Mouse (Mus musculus) embryonic fibroblast, embryonic 13.5 days (primary cell): ENCODE data around the gene Slc30a1. TPM values are rescaled to one million over a fixed set of nuclear protein-coding genes. Genes with fewer than 3 reads are reported as not detected.

Experiments
- H3K27ac ChIP-seq: 2 replicates; pipeline ENCODE4 v1.5.1; 2012; ENCODE audit warnings: low read length, control low read depth, inconsistent platforms; ENCODE audit not compliant: insufficient read depth
- H3K4me1 ChIP-seq: 2 replicates; pipeline ENCODE4 v1.6.1; 2011; ENCODE audit warnings: low read length; ENCODE audit not compliant: control insufficient read depth, insufficient read depth
- H3K4me3 ChIP-seq: 2 replicates; pipeline ENCODE4 v1.5.1; 2011; ENCODE audit warnings: mild to moderate bottlenecking, control low read depth, low read length; ENCODE audit not compliant: insufficient read depth
- CTCF ChIP-seq: IDR thresholded peaks from 2 replicates; pipeline ENCODE4 v1.5.1; 2011; ENCODE audit warnings: mild to moderate bottlenecking, control low read depth, low read length, moderate library complexity, borderline replicate concordance; ENCODE audit not compliant: insufficient read depth
- POLR2A ChIP-seq: IDR thresholded peaks from 2 replicates; pipeline ENCODE4 v1.6.1; 2011; ENCODE audit warnings: low read depth, mild to moderate bottlenecking, control low read depth, low read length, moderate library complexity
- polyA plus RNA-seq: library from polyadenylated mRNA; stranded (reverse); fragments of >200 nt; gene quantifications from 2 replicates; pipeline ENCODE4 v1.2.4, GENCODE M21; 2011; ENCODE audit warnings: low read depth; ENCODE audit not compliant: missing spikeins, insufficient read length

The Slc30a1 gene
- polyA plus RNA-seq, 1 experiment = 10.1 TPM

DNA sequence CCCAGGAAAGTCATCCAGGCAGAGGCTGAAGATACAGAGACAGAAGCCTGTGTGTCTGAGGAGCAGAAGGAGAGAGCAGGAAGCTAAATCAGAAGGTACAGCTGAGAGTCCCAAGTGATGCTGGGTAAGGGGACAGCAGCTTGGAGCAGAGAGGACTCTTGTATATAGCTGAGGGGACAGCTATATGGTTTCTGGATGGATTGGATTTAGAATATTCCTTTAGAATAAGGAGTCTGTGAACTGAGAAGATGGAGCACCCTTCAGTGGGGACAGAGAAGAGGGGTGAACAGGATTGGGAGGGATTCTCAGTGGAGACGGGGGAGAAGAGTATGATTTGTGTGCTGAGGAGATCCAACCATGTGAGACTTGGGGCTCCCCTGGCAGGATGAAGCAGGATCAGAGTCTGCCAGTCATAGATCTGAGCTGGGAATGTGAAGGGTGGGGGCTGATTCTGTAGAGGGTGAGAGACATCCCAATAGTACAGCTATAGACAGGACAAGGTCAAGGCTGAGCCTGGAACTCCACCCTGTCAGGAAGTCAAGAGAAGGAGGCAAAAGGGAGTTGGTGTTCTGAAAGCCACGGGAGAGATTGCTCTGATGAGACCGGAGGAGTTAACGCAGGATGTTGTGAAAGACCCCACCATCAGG, 26.5 kb downstream of the Slc30a1 start:
- H3K4me3 ChIP-seq = no peak overlapping the region
- no peak overlapping the region for H3K27ac ChIP-seq
- H3K4me1 ChIP-seq = no peaks in the 10 kb centered on the region
- TF ChIP-seq POLR2A (no peak), CTCF (no peak)

DNA sequence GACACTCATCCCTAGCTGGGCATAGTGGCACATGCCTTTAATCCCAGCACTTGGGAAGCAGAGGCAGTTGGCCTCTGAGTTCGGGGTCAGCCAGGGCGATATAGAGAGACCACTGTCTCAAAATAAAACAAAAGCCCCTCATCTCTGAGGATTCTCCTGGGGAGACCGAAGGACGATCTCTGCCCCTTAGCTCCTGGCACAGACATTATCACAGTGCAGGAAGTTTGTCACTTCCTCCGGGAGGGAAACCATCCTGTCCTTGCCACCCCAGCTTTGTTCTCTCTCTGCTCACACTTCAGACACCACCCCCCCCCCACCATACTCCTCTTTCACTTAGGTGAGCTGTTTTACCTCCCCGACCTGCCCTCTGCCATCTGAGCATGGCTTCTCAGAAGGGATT, 37.1 kb downstream of the Slc30a1 start:
- Histone ChIP-seq H3K27ac (no peak overlapping the region), H3K4me1 (no peaks in the 10 kb centered on the region)
- TF ChIP-seq POLR2A = no peak

DNA sequence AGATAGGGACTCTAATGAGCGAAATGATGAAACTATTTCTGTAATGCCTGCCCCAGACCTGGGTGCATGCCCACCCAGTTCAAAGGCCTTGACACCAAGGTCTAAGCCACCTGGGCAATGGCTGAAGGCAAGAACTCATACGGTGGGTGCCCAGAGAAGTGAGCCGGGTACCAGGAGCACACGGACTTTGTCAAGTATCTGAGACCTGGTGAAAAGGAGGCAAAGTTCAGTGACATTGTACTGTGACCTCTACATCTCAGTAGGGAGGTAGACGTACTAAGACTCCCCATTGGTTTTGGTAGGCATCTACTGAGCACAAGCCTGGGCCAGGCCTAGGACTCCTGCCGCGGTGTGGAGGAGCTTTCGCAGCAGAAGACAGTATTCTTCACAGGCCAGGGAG, 38.8 kb downstream of the Slc30a1 start:
- TF ChIP-seq POLR2A (no peak), CTCF (no peak)
- no peak overlapping the region for H3K27ac ChIP-seq
- no peaks in the 10 kb centered on the region for H3K4me1 ChIP-seq
- H3K4me3 ChIP-seq = no peak overlapping the region

More for the DNA sequence above, 37.1 kb downstream of the Slc30a1 start:
- no peak overlapping the region for H3K4me3 ChIP-seq

DNA sequence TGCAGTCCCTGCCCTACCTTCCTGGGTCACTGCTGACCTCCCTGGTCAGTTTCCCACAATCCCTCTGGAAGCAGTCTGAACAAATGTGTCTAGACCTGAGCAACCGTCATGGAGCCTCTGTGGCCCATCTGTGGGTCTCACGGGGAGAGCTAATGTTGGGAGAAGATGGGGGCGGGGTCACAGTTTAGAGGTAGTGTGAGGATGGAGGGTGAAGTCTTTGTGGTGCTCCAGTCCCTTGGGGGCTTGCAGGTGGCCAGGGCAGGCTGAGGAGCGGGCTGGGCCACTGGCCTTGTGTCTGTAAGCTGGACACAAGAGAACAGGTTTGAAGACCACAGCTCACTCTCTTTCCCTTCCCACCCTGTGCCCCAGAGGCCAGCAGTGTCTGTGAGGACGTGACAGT, 39.2 kb downstream of the Slc30a1 start:
- no peak for TF ChIP-seq CTCF
- TF ChIP-seq POLR2A = no peak
- H3K4me1 ChIP-seq = no peaks in the 10 kb centered on the region
- no peak overlapping the region for H3K4me3 ChIP-seq
- no peak overlapping the region for H3K27ac ChIP-seq

DNA sequence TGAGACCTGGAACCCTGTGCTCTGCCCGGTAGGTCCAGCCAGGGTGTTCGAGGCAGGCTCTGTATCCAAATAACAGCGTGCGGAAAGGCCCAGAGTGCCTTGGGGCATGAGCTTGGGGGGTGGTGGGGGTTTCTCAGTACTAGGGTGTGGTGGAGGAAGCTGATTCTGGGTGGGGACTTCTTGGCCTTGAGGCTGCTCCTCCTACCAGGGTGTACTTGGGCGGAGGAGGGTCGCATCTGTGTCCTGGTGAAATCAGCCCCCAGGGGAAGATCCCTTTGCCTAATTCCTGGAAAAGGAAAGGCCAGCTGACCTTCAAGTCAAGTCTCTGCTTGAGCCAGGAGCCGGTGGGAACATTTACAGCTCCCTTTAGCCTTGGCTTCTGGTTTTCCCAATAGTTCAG, 39.7 kb downstream of the Slc30a1 start:
- TF ChIP-seq POLR2A (no peak), CTCF (no peak)
- Histone ChIP-seq H3K4me1 (no peaks in the 10 kb centered on the region), H3K4me3 (no peak overlapping the region), H3K27ac (no peak overlapping the region)

DNA sequence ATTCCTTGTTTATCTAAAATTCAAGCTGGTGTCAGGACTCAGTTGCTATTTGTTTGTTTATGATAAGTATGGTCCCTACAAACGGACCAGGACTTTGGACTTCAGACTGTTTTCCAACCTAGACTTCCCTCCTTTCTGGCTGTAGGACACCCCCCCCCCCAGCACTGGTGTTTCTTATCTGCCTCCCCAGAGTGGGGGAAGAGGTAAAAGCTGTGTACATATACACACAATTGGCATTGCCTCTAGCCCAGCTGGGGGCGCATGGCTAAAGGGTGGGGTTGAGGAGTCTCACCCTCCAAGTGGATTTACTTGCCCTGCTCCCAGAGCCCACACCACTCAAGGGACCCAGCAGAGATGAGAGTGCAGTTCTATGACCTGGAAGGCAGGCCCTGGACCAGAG, 40.3 kb downstream of the Slc30a1 start:
- no peak for TF ChIP-seq CTCF
- no peak for TF ChIP-seq POLR2A
- no peak overlapping the region for H3K4me3 ChIP-seq
- H3K4me1 ChIP-seq = no peaks in the 10 kb centered on the region
- no peak overlapping the region for H3K27ac ChIP-seq

DNA sequence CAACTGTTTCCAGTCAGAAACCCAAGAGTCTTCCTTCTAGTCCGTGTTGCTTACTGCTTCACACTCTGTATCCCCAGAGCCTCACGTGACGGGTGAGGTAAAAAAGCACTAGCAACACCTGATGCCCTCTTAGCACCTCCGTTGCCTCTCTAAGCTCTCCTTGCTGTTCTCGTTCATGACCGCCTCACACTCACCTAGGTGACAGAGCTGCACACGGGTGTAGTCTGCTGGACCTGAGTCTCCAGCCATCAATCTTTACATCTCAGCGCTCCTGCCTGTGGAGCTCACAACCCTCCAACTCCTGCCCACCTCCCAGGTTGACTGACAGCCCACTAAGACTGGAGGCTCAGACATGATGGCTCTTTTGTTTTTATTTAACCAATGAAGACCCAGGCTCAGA, 41.2 kb downstream of the Slc30a1 start:
- H3K27ac ChIP-seq = no peak overlapping the region
- no peak for TF ChIP-seq POLR2A
- no peak for TF ChIP-seq CTCF
- no peak overlapping the region for H3K4me3 ChIP-seq
- no peaks in the 10 kb centered on the region for H3K4me1 ChIP-seq

DNA sequence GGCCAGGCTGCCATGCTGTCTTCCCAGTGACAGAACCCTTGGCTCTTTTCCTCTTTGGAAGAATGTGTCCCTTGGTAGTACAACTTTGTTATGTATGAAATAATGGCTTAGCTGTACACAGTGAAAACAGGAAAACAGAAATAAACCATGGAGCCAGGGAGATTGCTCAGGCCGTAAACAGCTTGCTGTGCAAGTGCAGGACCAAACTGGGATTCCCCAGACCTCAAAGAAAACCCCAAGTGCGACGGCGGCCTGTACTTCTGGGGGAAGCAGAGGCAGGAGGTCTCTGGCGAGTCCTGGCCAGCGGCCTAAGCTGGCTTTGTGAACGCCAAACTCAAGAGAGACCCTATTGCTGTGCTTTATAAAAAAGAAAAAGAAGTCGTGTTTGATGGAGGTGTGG, 42.0 kb downstream of the Slc30a1 start:
- TF ChIP-seq POLR2A = no peak
- no peak for TF ChIP-seq CTCF
- Histone ChIP-seq H3K4me1 (no peaks in the 10 kb centered on the region), H3K27ac (no peak overlapping the region), H3K4me3 (no peak overlapping the region)

DNA sequence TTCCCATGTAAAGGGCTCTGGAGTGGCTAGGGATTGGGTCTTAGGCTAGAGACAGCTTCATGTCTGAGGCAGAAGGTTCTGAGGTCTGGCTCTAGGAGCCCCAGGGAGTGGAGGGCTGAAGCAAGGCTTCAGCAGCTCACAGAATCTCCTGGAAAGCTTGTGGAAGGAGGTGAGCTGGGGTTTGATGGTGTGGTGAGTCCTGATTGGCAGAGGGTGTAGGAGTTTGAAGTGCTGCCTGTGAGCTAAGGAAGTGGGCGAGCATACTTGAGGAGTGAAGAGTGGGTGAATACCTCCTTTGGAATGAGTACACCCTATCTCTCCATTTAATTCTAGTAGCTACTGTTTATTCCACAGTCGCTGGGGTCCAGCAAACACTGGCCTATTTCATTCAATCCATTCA, 44.0 kb downstream of the Slc30a1 start:
- Histone ChIP-seq H3K4me1 (no peaks in the 10 kb centered on the region), H3K4me3 (no peak overlapping the region), H3K27ac (no peak overlapping the region)
- TF ChIP-seq CTCF (no peak), POLR2A (no peak)

DNA sequence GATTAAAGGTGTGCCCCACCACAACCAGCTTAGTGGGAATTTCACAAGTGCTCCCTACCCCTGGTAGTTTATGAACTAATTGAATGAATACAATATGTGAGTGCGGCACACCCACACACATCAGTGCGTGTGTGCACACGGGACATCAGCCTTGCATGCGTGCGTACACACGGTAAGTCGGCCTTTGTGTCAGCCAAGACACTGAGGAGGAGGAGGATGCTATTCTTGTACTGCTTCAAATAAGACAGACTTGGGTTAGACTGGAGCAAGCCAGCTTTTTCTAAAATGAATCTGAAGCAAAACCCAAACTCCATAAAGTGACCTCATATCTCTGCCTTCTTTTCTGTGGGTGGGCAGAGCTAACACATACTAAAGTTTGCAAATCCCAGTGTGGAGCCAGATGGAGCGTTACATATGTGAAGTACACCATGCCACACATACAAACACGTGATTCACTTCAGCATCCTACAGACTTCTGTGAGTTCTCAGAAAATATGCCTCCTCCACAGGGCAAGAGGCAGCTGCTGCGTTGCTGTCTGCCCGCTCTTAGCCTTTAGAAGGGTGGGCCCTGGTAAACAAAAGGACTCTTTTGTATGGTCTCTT, 46.3 kb downstream of the Slc30a1 start:
- TF ChIP-seq POLR2A (no peak), CTCF (no peak)
- no peak overlapping the region for H3K4me3 ChIP-seq
- H3K4me1 ChIP-seq = no peaks in the 10 kb centered on the region
- H3K27ac ChIP-seq = no peak overlapping the region

DNA sequence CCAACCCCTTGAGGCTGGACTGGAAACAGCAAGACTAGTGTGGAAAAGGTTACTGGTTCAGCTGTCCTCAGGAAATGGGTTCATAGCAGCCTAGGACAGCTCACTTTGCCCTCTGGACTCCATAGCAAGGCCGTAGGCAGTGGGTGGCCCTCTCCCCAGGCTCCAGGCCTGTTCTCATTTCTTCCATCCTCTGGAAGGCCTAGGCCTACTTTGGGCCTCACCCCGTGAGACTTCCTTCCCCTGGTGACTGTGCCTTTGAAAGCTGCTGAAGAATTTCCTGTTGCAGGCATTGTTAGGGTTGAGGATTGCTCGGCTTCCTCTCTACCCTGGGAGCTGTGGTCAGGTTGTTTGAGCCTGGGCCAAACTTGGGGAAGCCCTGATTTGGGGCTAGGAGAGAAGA, 48.5 kb downstream of the Slc30a1 start:
- H3K27ac ChIP-seq = no peak overlapping the region
- no peaks in the 10 kb centered on the region for H3K4me1 ChIP-seq
- no peak overlapping the region for H3K4me3 ChIP-seq
- TF ChIP-seq CTCF (no peak), POLR2A (no peak)

DNA sequence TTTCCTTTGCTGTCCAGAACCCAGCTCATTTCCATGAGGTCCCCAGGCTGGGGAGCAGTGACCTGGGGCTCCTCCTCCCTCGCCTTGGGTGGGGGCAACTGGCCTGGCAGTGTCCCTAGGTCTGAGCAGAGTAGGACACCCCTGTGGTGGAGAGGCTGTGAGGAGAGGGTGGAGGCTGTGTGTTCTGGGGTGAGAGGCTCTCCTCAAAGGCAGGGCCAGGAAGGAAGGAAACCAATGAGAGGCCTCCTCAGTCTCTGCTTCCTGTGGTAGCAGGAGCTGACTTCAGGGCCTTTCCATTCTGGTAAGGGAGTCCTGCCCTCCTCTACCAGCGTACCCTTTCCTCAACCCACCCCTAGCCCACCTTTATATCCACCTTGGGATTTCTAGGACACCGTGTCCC, 49.7 kb downstream of the Slc30a1 start:
- Histone ChIP-seq H3K4me1 (no peaks in the 10 kb centered on the region), H3K27ac (no peak overlapping the region), H3K4me3 (no peak overlapping the region)
- TF ChIP-seq POLR2A (no peak), CTCF (no peak)
